Mouse (Mus musculus) erythroblast, embryonic 14.5 days (primary cell): Measurements from ENCODE around the gene Adamts9.

Experiments used
- GATA1 ChIP-seq: IDR thresholded peaks from 2 replicates; pipeline ENCODE4 v1.6.1; 2012; ENCODE audit warnings: low read length, inconsistent platforms, mixed read lengths
- TAL1 ChIP-seq: IDR thresholded peaks from 3 replicates; pipeline ENCODE4 v1.6.1; 2012; ENCODE audit warnings: low read length, inconsistent platforms, mixed read lengths

GRCm38 (mm10) chr6:92749420-92749819, 193.9 kb downstream of the Adamts9 start:
- no peak for TF ChIP-seq GATA1
- TF ChIP-seq TAL1: no peak
